Mouse (Mus musculus) small intestine, adult 2 months (tissue): Measurements from ENCODE around the gene Ppp1r8.

ENCODE experiments used
- CTCF ChIP-seq: fragments of 200-500 bp; IDR thresholded peaks from 2 replicates; pipeline ENCODE4 v1.5.1; 2012; ENCODE audit warnings: low read depth, mild to moderate bottlenecking, control low read depth, inconsistent platforms, low read length, moderate library complexity, mixed read lengths; ENCODE audit not compliant: insufficient replicate concordance, insufficient read length; ENCODE audit errors: extremely low read depth
- POLR2A ChIP-seq: fragments of 200-500 bp; IDR thresholded peaks from 2 replicates; pipeline ENCODE4 v1.6.1; 2012; ENCODE audit warnings: low read depth, mild to moderate bottlenecking, control low read depth, inconsistent platforms, low read length, moderate library complexity

GRCm38 (mm10) chr4:132860880-132861279, 17.9 kb upstream of the Ppp1r8 start:
- no peak for TF ChIP-seq POLR2A
- TF ChIP-seq CTCF = no peak
